Mouse (Mus musculus) ES-Bruce4 (cell line): ENCODE measurements at regions not wholly inside any gene's neighbourhood (a gene's known extent, or its start where the extent isn't known, plus 50 kb on each side); places are given as distances from the start of the nearest gene placed in this dataset.

Experiments
- CTCF ChIP-seq: IDR thresholded peaks from one replicate; pipeline ENCODE4 v1.8.1; 2011; ENCODE audit warnings: low read depth, low read length
- EP300 ChIP-seq: IDR thresholded peaks from 2 replicates; pipeline ENCODE4 v1.6.1; 2011; ENCODE audit warnings: low read depth, low read length; ENCODE audit not compliant: insufficient read depth
- POLR2A ChIP-seq: IDR thresholded peaks from one replicate; pipeline ENCODE4 v1.8.1; 2011; ENCODE audit warnings: low read length; ENCODE audit not compliant: insufficient read depth

DNA sequence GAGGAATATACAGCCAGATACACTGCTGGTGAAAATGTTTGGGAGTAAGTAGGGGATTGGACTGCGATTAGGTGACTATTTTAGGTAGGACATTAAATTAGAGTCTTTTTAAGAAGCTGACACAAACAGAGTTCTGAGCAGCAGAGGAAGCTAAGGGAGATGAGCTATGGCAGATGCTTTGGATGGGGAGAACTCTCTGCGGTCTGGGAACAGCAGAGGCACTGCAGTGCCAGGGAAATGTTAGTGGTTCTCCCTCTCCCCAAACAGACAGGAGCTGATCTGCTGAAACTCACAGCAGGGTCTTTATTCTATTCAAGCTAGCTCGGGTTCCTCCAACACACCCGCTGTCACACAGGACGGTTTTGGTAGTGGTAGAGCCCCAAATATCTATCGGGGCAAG is 110.7 kb upstream of the Gm10131 start:
- TF ChIP-seq CTCF = no peak
- no peak for TF ChIP-seq POLR2A
- TF ChIP-seq EP300 = no peak
